Mouse (Mus musculus) heart, adult 2 months (tissue): ENCODE measurements at regions not wholly inside any gene's neighbourhood (a gene's known extent, or its start where the extent isn't known, plus 50 kb on each side); places are given as distances from the start of the nearest gene placed in this dataset.

Experiments
- DNase-seq, 2 experiments: peaks; one replicate each; pipeline ENCODE4 v3.0.0; 2021
- H3K27ac ChIP-seq: fragments of 200-600 bp; 2 replicates; pipeline ENCODE4 v1.8.1; 2022
- H3K27me3 ChIP-seq: fragments of 200-500 bp; 2 replicates; pipeline ENCODE4 v1.6.1; 2012; ENCODE audit warnings: mild to moderate bottlenecking, low read length, inconsistent platforms, mixed read lengths; ENCODE audit not compliant: control insufficient read depth, insufficient read depth
- H3K36me3 ChIP-seq: fragments of 200-500 bp; 2 replicates; pipeline ENCODE4 v1.6.1; 2012; ENCODE audit warnings: low read length, inconsistent platforms; ENCODE audit not compliant: control insufficient read depth, insufficient read depth
- H3K4me1 ChIP-seq: fragments of 200-500 bp; 2 replicates; pipeline ENCODE4 v1.6.1; 2011; ENCODE audit warnings: low read length; ENCODE audit not compliant: control insufficient read depth, insufficient read depth
- H3K4me3 ChIP-seq: fragments of 200-600 bp; 2 replicates; pipeline ENCODE4 v1.8.1; 2022
- H3K79me2 ChIP-seq: fragments of 200-500 bp; replicated peaks from 2 replicates; pipeline ENCODE4 v1.6.1; 2012; ENCODE audit warnings: mild to moderate bottlenecking, inconsistent platforms, low read length, moderate library complexity, mixed read lengths; ENCODE audit not compliant: control insufficient read depth, insufficient read depth
- H3K9ac ChIP-seq: fragments of 200-500 bp; 2 replicates; pipeline ENCODE4 v1.6.1; 2012; ENCODE audit warnings: low read depth, mild to moderate bottlenecking, control low read depth, inconsistent platforms, low read length, mixed read lengths
- CTCF ChIP-seq: fragments of 200-600 bp; IDR thresholded peaks from 2 replicates; pipeline ENCODE4 v1.8.1; 2022; ENCODE audit warnings: antibody characterized with exemption, mild to moderate bottlenecking, moderate library complexity
- EP300 ChIP-seq: fragments of 200-500 bp; IDR thresholded peaks from 2 replicates; pipeline ENCODE4 v1.6.1; 2011; ENCODE audit warnings: low read depth, low read length, control low read depth; ENCODE audit not compliant: insufficient read depth
- POLR2A ChIP-seq: fragments of 200-500 bp; IDR thresholded peaks from 2 replicates; pipeline ENCODE4 v1.6.1; 2011; ENCODE audit warnings: mild to moderate bottlenecking, low read depth, low read length, control low read depth; ENCODE audit not compliant: insufficient read depth
- WGBS: fragments of 180-500 bp; shearing (Covaris S2); methylation state at CpG from one replicate; pipeline ENCODE4 v1.1.7; 2018; 5-methylcytosine and 5-hydroxymethylcytosine counted together
- intact Hi-C: fragments of 180-260 bp; cut with DNase I; formaldehyde crosslinking; loops from one replicate; pipeline ENCODE4 v1.15.1; 2025

GRCm38 (mm10) chr13:75295818-75296217 is 206.2 kb downstream of the Pcsk1 start:
- H3K4me3 ChIP-seq = no peak overlapping the region
- no peak overlapping the region for H3K9ac ChIP-seq
- H3K4me1 ChIP-seq = no peaks in the 10 kb centered on the region
- H3K27me3 ChIP-seq = no peaks in the 10 kb centered on the region
- no peak overlapping the region for H3K27ac ChIP-seq
- DNase-seq = no peak
- no peaks in the 10 kb centered on the region for H3K79me2 ChIP-seq
- no peaks in the 10 kb centered on the region for H3K36me3 ChIP-seq
- intact Hi-C loops = no loop called here
- TF ChIP-seq CTCF (no peak), EP300 (no peak), POLR2A (no peak)
- WGBS = 92% methylated on average over 4 of the region's 4 CpGs

DNA sequence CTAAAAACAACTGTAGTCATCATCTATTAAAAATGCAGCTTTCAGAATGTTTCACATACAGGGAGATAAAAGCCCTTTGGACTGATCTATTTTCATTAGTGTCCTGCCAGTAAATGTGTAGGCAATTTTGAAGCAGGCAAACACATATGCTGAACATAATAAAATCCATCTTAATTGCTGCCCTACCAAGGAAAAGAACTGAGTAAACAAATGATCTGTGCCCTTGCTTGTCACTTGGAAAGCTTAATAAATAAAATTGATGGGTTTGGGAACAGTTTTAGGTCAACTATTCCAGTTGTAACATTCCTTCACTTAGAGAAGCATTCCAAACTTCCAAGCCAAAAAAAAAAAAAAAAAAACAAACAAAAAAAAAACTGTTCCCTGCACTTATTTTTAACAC is 230.2 kb downstream of the Pcsk1 start:
- Histone ChIP-seq H3K79me2 (no peaks in the 10 kb centered on the region), H3K36me3 (no peaks in the 10 kb centered on the region), H3K4me1 (no peaks in the 10 kb centered on the region), H3K27ac (no peak overlapping the region), H3K27me3 (no peaks in the 10 kb centered on the region), H3K4me3 (no peak overlapping the region), H3K9ac (no peak overlapping the region)
- TF ChIP-seq POLR2A = no peak
- no peak for TF ChIP-seq EP300
- no peak for TF ChIP-seq CTCF
- intact Hi-C loops = no loop called here
- no peak for DNase-seq

DNA sequence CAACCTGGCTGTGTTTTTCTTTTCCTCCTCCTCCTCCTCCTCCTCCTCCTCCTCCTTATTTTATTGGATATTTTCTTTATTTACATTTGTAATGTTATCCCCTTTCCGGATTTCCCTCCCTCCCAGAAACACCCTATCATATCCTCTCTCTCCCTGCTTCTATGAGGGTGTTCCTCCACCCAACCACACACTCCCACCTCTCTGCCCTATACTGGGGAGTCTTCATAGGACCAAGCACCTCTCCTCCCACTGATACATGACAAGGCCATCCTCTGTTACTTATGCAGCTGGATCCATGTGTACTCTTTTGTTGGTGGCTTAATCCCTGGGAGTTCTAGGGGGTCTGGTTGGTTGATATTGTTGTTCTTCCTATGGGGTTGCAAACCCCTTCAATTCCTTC is 230.6 kb downstream of the Pcsk1 start:
- no peaks in the 10 kb centered on the region for H3K27me3 ChIP-seq
- H3K4me3 ChIP-seq = no peak overlapping the region
- no peaks in the 10 kb centered on the region for H3K4me1 ChIP-seq
- no peak for DNase-seq
- 45% methylated on average over 1 of the region's 1 CpGs for WGBS
- no peaks in the 10 kb centered on the region for H3K36me3 ChIP-seq
- H3K27ac ChIP-seq = no peak overlapping the region
- H3K9ac ChIP-seq = no peak overlapping the region
- TF ChIP-seq EP300 (no peak), CTCF (no peak), POLR2A (no peak)
- H3K79me2 ChIP-seq = no peaks in the 10 kb centered on the region
- intact Hi-C loops = no loop called here

GRCm38 (mm10) chr13:75337054-75337453 is 247.4 kb downstream of the Pcsk1 start:
- WGBS = 76% methylated on average over 5 of the region's 5 CpGs
- no peaks in the 10 kb centered on the region for H3K36me3 ChIP-seq
- no peaks in the 10 kb centered on the region for H3K4me1 ChIP-seq
- no peaks in the 10 kb centered on the region for H3K79me2 ChIP-seq
- no peak for DNase-seq
- H3K27me3 ChIP-seq = no peaks in the 10 kb centered on the region
- no peak overlapping the region for H3K9ac ChIP-seq
- intact Hi-C loops = no loop called here
- TF ChIP-seq CTCF (no peak), EP300 (no peak), POLR2A (no peak)
- H3K27ac ChIP-seq = no peak overlapping the region
- no peak overlapping the region for H3K4me3 ChIP-seq

DNA sequence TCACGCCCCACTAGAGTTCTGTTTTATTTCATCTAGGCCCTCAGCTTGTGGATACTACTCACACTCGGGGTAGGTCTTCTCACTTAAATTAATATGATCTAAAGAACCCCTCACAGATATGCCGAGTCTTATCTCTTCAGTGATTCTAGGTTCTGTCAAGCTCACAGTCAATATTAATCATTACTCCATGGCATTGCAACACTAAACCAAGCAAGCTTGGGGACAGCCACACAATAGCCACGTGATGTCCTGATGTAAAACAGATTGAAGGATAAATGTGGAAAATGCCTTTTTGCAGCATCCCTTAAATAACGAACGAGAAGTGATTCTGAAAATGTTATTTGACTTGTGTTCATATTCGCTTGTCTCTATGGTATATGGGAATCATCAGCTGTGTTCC is 253.8 kb downstream of the Pcsk1 start:
- H3K36me3 ChIP-seq = no peaks in the 10 kb centered on the region
- intact Hi-C loops = no loop called here
- no peak for TF ChIP-seq CTCF
- H3K27ac ChIP-seq = no peak overlapping the region
- no peaks in the 10 kb centered on the region for H3K4me1 ChIP-seq
- 68% methylated on average over 7 of the region's 7 CpGs for WGBS
- no peaks in the 10 kb centered on the region for H3K79me2 ChIP-seq
- no peaks in the 10 kb centered on the region for H3K27me3 ChIP-seq
- DNase-seq = no peak
- H3K4me3 ChIP-seq = no peak overlapping the region
- no peak overlapping the region for H3K9ac ChIP-seq

DNA sequence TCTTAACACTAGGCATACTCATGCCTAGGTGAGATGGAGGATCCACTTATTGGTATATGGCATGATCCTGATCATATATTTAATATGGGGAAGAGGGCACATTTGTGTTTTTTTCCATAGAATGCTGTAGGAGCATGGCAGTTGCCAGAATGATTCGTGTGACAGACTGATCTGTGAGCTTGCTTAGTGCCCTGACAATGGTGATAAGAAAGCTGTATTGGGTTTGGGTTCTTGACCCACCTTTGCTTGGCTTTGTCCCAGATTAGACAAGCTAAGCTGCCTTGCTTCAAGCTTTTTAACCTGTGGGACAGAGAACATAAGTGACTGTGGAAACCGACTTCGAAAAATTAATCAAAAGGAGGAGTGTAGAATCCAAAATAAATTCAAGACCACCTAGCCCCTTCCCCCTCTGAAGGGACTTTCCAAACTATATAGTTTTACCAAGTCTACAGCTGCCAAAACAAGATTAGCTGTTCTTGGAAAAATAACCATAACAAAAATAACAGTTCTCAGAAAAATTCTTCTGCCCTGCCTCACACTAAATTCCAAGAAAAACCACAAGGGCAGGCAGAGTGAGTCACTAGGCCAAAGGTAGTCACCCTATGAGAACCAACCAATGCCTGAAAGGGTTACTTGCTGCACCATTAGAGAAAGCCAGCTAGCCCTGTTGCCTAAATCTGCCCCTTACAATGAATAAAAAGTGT is 277.2 kb downstream of the Pcsk1 start:
- no peak for DNase-seq
- Histone ChIP-seq H3K4me1 (no peaks in the 10 kb centered on the region), H3K79me2 (no peaks in the 10 kb centered on the region), H3K27me3 (no peaks in the 10 kb centered on the region), H3K4me3 (no peak overlapping the region), H3K27ac (no peak overlapping the region), H3K9ac (no peak overlapping the region), H3K36me3 (no peaks in the 10 kb centered on the region)
- no peak for TF ChIP-seq POLR2A
- WGBS = 49% methylated on average over 3 of the region's 3 CpGs
- intact Hi-C loops = no loop called here
